Mouse (Mus musculus) CD4-positive naive resting alpha-beta T cell, adult 57 days (primary cell): ENCODE measurements around the gene B4galt1. TPM values are rescaled to one million over a fixed set of nuclear protein-coding genes. Genes with fewer than 3 reads are reported as not detected.

ENCODE experiments used
- total RNA-seq: library from RNA; stranded (reverse); gene quantifications from one replicate; pipeline ENCODE4 v1.2.4, GENCODE M21; 2023

B4galt1 gene
- total RNA-seq = 71.0 TPM

GRCm38 (mm10) chr4:40853565-40854386 lies at the start of gene B4galt1:
B4galt1 (minus strand) TSS chr4:40854005.

GRCm38 (mm10) chr4:40757780-40758420 lies 95.9 kb downstream of the B4galt1 start, which contains the start of gene Smu1:
Smu1 (minus strand) TSS chr4:40757923.

Other genes starting within 250 kb of the B4galt1 start
- 21.7 TPM for gene Aptx, start 150.8 kb downstream of the B4galt1 start, total RNA-seq
- gene Dnaja1, start 131.9 kb downstream of the B4galt1 start, total RNA-seq = 543 TPM
- 71.0 TPM for gene Smu1, start 96.1 kb downstream of the B4galt1 start, total RNA-seq
- not detected for gene Spink4, start 66.0 kb upstream of the B4galt1 start, total RNA-seq
- gene Bag1, start 94.3 kb upstream of the B4galt1 start, total RNA-seq = 66.7 TPM
- 25.8 TPM for gene Chmp5, start 94.4 kb upstream of the B4galt1 start, total RNA-seq
- gene Nfx1, start 116.9 kb upstream of the B4galt1 start, total RNA-seq = 96.7 TPM
- not detected for gene Aqp7, start 194.1 kb upstream of the B4galt1 start, total RNA-seq
- gene Aqp3, start 244.2 kb upstream of the B4galt1 start, total RNA-seq = 62.2 TPM